Mouse (Mus musculus): Measurements from ENCODE around the gene Tcea3. TPM values are rescaled to one million over a fixed set of nuclear protein-coding genes. Genes with fewer than 3 reads are reported as not detected.

Gene Tcea3
- total and polyA plus RNA-seq, 3 experiments = 0.55 TPM; not detected in 2

GRCm38 (mm10) chr4:136242065-136242703 lies 5.3 kb upstream of the Tcea3 start:
- Histone ChIP-seq H3K27me3 (ENCODE audit: insufficient read depth, low read length) (peaks cover 71% of the 10 kb centered on the region), H3K4me1 (ENCODE audit: insufficient read depth, low read depth, low read length) (peaks cover 4% of the 10 kb centered on the region), H3K9me3 (replicated peaks) (no peaks in the 10 kb centered on the region), H3K4me3 (ENCODE audit: low read depth, low read length) (no peak overlapping the region), H3K36me3 (replicated peaks) (no peaks in the 10 kb centered on the region)
- DNase-seq (ENCODE audit: low spot score) (no peak), ATAC-seq (ENCODE audit: extremely low read depth, insufficient number of reproducible peaks, low FRiP score, poor library complexity, severe bottlenecking) (no peak)
- TF ChIP-seq POLR2AphosphoS5 (IDR thresholded peaks at IDR 0.05; ENCODE audit: insufficient replicate concordance, low read depth, low read length) = no peak
- TF ChIP-seq GATA2 (IDR thresholded peaks at IDR 0.05; ENCODE audit: borderline replicate concordance, low read depth, low read length) = no peak
- TF ChIP-seq CTCF (IDR thresholded peaks at IDR 0.05; ENCODE audit: low read depth, low read length) = no peak

- H3K4me3 ChIP-seq (ENCODE audit: low read depth, low read length) = no peak overlapping the region
- peaks cover 76% of the 10 kb centered on the region for H3K27me3 ChIP-seq (ENCODE audit: insufficient read depth, low read length)
- DNase-seq (ENCODE audit: low spot score) (no peak), ATAC-seq (ENCODE audit: extremely low read depth, insufficient number of reproducible peaks, low FRiP score, poor library complexity, severe bottlenecking) (no peak)
- peaks cover 7% of the 10 kb centered on the region for H3K4me1 ChIP-seq (ENCODE audit: insufficient read depth, low read depth, low read length)
- no peaks in the 10 kb centered on the region for H3K36me3 ChIP-seq (replicated peaks)
- no peak for TF ChIP-seq CTCF (IDR thresholded peaks at IDR 0.05; ENCODE audit: low read depth, low read length)
- TF ChIP-seq GATA1 (IDR thresholded peaks at IDR 0.05; ENCODE audit: borderline replicate concordance, low read length) = no peak
- no peak for TF ChIP-seq TAL1 (conservative IDR thresholded peaks at IDR 0.05; ENCODE audit: low read depth, low read length)
- no peak for TF ChIP-seq POLR2AphosphoS5 (IDR thresholded peaks at IDR 0.05; ENCODE audit: insufficient replicate concordance, low read depth, low read length)
- TF ChIP-seq GATA2 (IDR thresholded peaks at IDR 0.05; ENCODE audit: borderline replicate concordance, low read depth, low read length) = no peak
- no peaks in the 10 kb centered on the region for H3K9me3 ChIP-seq (replicated peaks)
These were observed 4.8 kb upstream of the Tcea3 start for GRCm38 (mm10) chr4:136242728-136243127.

GRCm38 (mm10) chr4:136244208-136244607 lies 3.3 kb upstream of the Tcea3 start:
- DNase-seq (ENCODE audit: low spot score) = no peak
- Histone ChIP-seq H3K9me3 (replicated peaks) (no peaks in the 10 kb centered on the region), H3K4me3 (ENCODE audit: low read depth, low read length) (no peak overlapping the region), H3K36me3 (replicated peaks) (no peaks in the 10 kb centered on the region), H3K4me1 (ENCODE audit: insufficient read depth, low read depth, low read length) (peaks cover 13% of the 10 kb centered on the region), H3K27me3 (ENCODE audit: insufficient read depth, low read length) (peaks cover 80% of the 10 kb centered on the region)
- ATAC-seq (ENCODE audit: extremely low read depth, insufficient number of reproducible peaks, low FRiP score, poor library complexity, severe bottlenecking) = no peak
- no peak for TF ChIP-seq TAL1 (conservative IDR thresholded peaks at IDR 0.05; ENCODE audit: low read depth, low read length)
- TF ChIP-seq GATA2 (IDR thresholded peaks at IDR 0.05; ENCODE audit: borderline replicate concordance, low read depth, low read length) = no peak
- no peak for TF ChIP-seq POLR2AphosphoS5 (IDR thresholded peaks at IDR 0.05; ENCODE audit: insufficient replicate concordance, low read depth, low read length)
- TF ChIP-seq GATA1 (IDR thresholded peaks at IDR 0.05; ENCODE audit: borderline replicate concordance, low read length) = no peak
- no peak for TF ChIP-seq CTCF (IDR thresholded peaks at IDR 0.05; ENCODE audit: low read depth, low read length)

- H3K4me1 ChIP-seq (ENCODE audit: insufficient read depth, low read depth, low read length) = peaks cover 9% of the 10 kb centered on the region
- ATAC-seq (ENCODE audit: extremely low read depth, insufficient number of reproducible peaks, low FRiP score, poor library complexity, severe bottlenecking) (no peak), DNase-seq (ENCODE audit: low spot score) (no peak)
- H3K27me3 ChIP-seq (ENCODE audit: insufficient read depth, low read length) = peaks cover 89% of the 10 kb centered on the region
- TF ChIP-seq GATA1 (IDR thresholded peaks at IDR 0.05; ENCODE audit: borderline replicate concordance, low read length) = no peak
- TF ChIP-seq GATA2 (IDR thresholded peaks at IDR 0.05; ENCODE audit: borderline replicate concordance, low read depth, low read length) = no peak
- TF ChIP-seq POLR2AphosphoS5 (IDR thresholded peaks at IDR 0.05; ENCODE audit: insufficient replicate concordance, low read depth, low read length) = no peak
- no peak for TF ChIP-seq CTCF (IDR thresholded peaks at IDR 0.05; ENCODE audit: low read depth, low read length)
- TF ChIP-seq TAL1 (conservative IDR thresholded peaks at IDR 0.05; ENCODE audit: low read depth, low read length) = no peak
- H3K9me3 ChIP-seq (replicated peaks) = no peaks in the 10 kb centered on the region
- H3K36me3 ChIP-seq (replicated peaks) = no peaks in the 10 kb centered on the region
- no peak overlapping the region for H3K4me3 ChIP-seq (ENCODE audit: low read depth, low read length)
These were observed 1.8 kb upstream of the Tcea3 start for GRCm38 (mm10) chr4:136245681-136246080.

GRCm38 (mm10) chr4:136246568-136246969 lies 960 bp upstream of the Tcea3 start:
- no peaks in the 10 kb centered on the region for H3K36me3 ChIP-seq (replicated peaks)
- ATAC-seq (ENCODE audit: extremely low read depth, insufficient number of reproducible peaks, low FRiP score, poor library complexity, severe bottlenecking) = no peak
- no peak for DNase-seq (ENCODE audit: low spot score)
- H3K9me3 ChIP-seq (replicated peaks) = no peaks in the 10 kb centered on the region
- H3K27me3 ChIP-seq (ENCODE audit: insufficient read depth, low read length) = peaks cover 80% of the 10 kb centered on the region
- H3K4me1 ChIP-seq (ENCODE audit: insufficient read depth, low read depth, low read length) = peaks cover 9% of the 10 kb centered on the region
- H3K4me3 ChIP-seq (ENCODE audit: low read depth, low read length) = no peak overlapping the region
- no peak for TF ChIP-seq GATA1 (IDR thresholded peaks at IDR 0.05; ENCODE audit: borderline replicate concordance, low read length)
- no peak for TF ChIP-seq POLR2AphosphoS5 (IDR thresholded peaks at IDR 0.05; ENCODE audit: insufficient replicate concordance, low read depth, low read length)
- TF ChIP-seq TAL1 (conservative IDR thresholded peaks at IDR 0.05; ENCODE audit: low read depth, low read length) = no peak
- no peak for TF ChIP-seq GATA2 (IDR thresholded peaks at IDR 0.05; ENCODE audit: borderline replicate concordance, low read depth, low read length)
- TF ChIP-seq CTCF (IDR thresholded peaks at IDR 0.05; ENCODE audit: low read depth, low read length) = no peak

GRCm38 (mm10) chr4:136247386-136247728 lies 172 bp upstream of the Tcea3 start:
- Histone ChIP-seq H3K36me3 (replicated peaks) (no peaks in the 10 kb centered on the region), H3K4me3 (ENCODE audit: low read depth, low read length) (no peak overlapping the region)
- TF ChIP-seq TAL1 (conservative IDR thresholded peaks at IDR 0.05; ENCODE audit: low read depth, low read length) (no peak), GATA1 (IDR thresholded peaks at IDR 0.05; ENCODE audit: borderline replicate concordance, low read length) (no peak), CTCF (IDR thresholded peaks at IDR 0.05; ENCODE audit: low read depth, low read length) (no peak), GATA2 (IDR thresholded peaks at IDR 0.05; ENCODE audit: borderline replicate concordance, low read depth, low read length) (no peak), POLR2AphosphoS5 (IDR thresholded peaks at IDR 0.05; ENCODE audit: insufficient replicate concordance, low read depth, low read length) (no peak)

More at GRCm38 (mm10) chr4:136247386-136247728, 172 bp upstream of the Tcea3 start:
- peaks cover 78% of the 10 kb centered on the region for H3K27me3 ChIP-seq (ENCODE audit: insufficient read depth, low read length)
- H3K9me3 ChIP-seq (replicated peaks) = no peaks in the 10 kb centered on the region
- H3K4me1 ChIP-seq (ENCODE audit: insufficient read depth, low read depth, low read length) = peaks cover 9% of the 10 kb centered on the region
- DNase-seq (ENCODE audit: low spot score) = no peak
- ATAC-seq (ENCODE audit: extremely low read depth, insufficient number of reproducible peaks, low FRiP score, poor library complexity, severe bottlenecking) = no peak
